Mouse (Mus musculus) ES-Bruce4 (cell line): ENCODE data around the gene Adgrg6.

Experiments used
- CTCF ChIP-seq: IDR thresholded peaks from one replicate; pipeline ENCODE4 v1.8.1; 2011; ENCODE audit warnings: low read depth, low read length
- EP300 ChIP-seq: IDR thresholded peaks from 2 replicates; pipeline ENCODE4 v1.6.1; 2011; ENCODE audit warnings: low read depth, low read length; ENCODE audit not compliant: insufficient read depth
- POLR2A ChIP-seq: IDR thresholded peaks from one replicate; pipeline ENCODE4 v1.8.1; 2011; ENCODE audit warnings: low read length; ENCODE audit not compliant: insufficient read depth

- TF ChIP-seq EP300 (no peak), CTCF (no peak), POLR2A (no peak)
These were observed 22.7 kb downstream of the Adgrg6 start for GRCm38 (mm10) chr10:14522729-14523128.
